Mouse (Mus musculus): Measurements from ENCODE around the gene Xlr5a.
"Not testable (repeated sequence)": the region's sequence is repeated elsewhere in the genome, so short reads cannot be mapped to it uniquely, and the experiment has no call there.

The Xlr5a gene

GRCm38 (mm10) chrX:73292876-73293275, at the start of gene Xlr5a, which contains the start of gene Xlr5c:
Xlr5a (minus strand) TSS chrX:73292976.
Xlr5c (minus strand) TSS chrX:73292976.
- not testable (repeated sequence) for DNase-seq (ENCODE audit: low read depth, low spot score)

GRCm38 (mm10) chrX:73342483-73342895, 49.7 kb upstream of the Xlr5a start, which contains the start of gene Zfp275:
Zfp275 (plus strand) TSS chrX:73342621.
- peak; percentile 88 for DNase-seq (ENCODE audit: low read depth, low spot score)

GRCm38 (mm10) chrX:73342068-73342467, 49.3 kb upstream of the Xlr5a start:
- DNase-seq (ENCODE audit: low read depth, low spot score) = no peak

GRCm38 (mm10) chrX:73341473-73341872, 48.7 kb upstream of the Xlr5a start:
- no peak for DNase-seq (ENCODE audit: low read depth, low spot score)

GRCm38 (mm10) chrX:73336740-73337139, 44.0 kb upstream of the Xlr5a start, which contains the start of gene Gm45015:
Gm45015 (minus strand) TSS chrX:73336840.
- no peak for DNase-seq (ENCODE audit: low read depth, low spot score)

GRCm38 (mm10) chrX:73333548-73333947, 40.8 kb upstream of the Xlr5a start:
- no peak for DNase-seq (ENCODE audit: low read depth, low spot score)

- DNase-seq (ENCODE audit: low read depth, low spot score) = no peak
Measured at GRCm38 (mm10) chrX:73327215-73327614, 34.4 kb upstream of the Xlr5a start.

GRCm38 (mm10) chrX:73321029-73321428, 28.3 kb upstream of the Xlr5a start:
- no peak for DNase-seq (ENCODE audit: low read depth, low spot score)

GRCm38 (mm10) chrX:73312522-73312921, 19.7 kb upstream of the Xlr5a start:
- peak; percentile 62 for DNase-seq (ENCODE audit: low read depth, low spot score)

GRCm38 (mm10) chrX:73295745-73296144, 3.0 kb upstream of the Xlr5a start:
- not testable (repeated sequence) for DNase-seq (ENCODE audit: low read depth, low spot score)

- DNase-seq (ENCODE audit: low read depth, low spot score) = not testable (repeated sequence)
Measured at GRCm38 (mm10) chrX:73265270-73265669, 27.5 kb downstream of the Xlr5a start, which contains the start of gene Xlr3c. Xlr3c (minus strand) TSS chrX:73265390.

- DNase-seq (ENCODE audit: low read depth, low spot score) = peak; percentile 36
Measured at GRCm38 (mm10) chrX:73262428-73262827, 30.3 kb downstream of the Xlr5a start.

GRCm38 (mm10) chrX:73242821-73243325, 49.9 kb downstream of the Xlr5a start, which contains the start of gene Xlr4c:
Xlr4c (minus strand) TSS chrX:73243130.
- DNase-seq (ENCODE audit: low read depth, low spot score) = not testable (repeated sequence)

- no peak for DNase-seq (ENCODE audit: low read depth, low spot score)
Measured at GRCm38 (mm10) chrX:73229288-73229687, 63.5 kb downstream of the Xlr5a start.

GRCm38 (mm10) chrX:73228606-73229214, 64.1 kb downstream of the Xlr5a start:
- peak; percentile 70 for DNase-seq (ENCODE audit: low read depth, low spot score)

- peak; percentile 94 for DNase-seq (ENCODE audit: low read depth, low spot score)
Measured at GRCm38 (mm10) chrX:73227914-73228605, 64.7 kb downstream of the Xlr5a start, which contains the start of gene F8a. F8a (plus strand) TSS chrX:73228291.

GRCm38 (mm10) chrX:73225365-73225764, 67.4 kb downstream of the Xlr5a start:
- no peak for DNase-seq (ENCODE audit: low read depth, low spot score)

GRCm38 (mm10) chrX:73213819-73214564, 78.8 kb downstream of the Xlr5a start, which contains the start of gene Xlr4b:
Xlr4b (plus strand) TSS chrX:73214333.
- not testable (repeated sequence) for DNase-seq (ENCODE audit: low read depth, low spot score)

- peak; percentile 27 for DNase-seq (ENCODE audit: low read depth, low spot score)
Measured at GRCm38 (mm10) chrX:73191934-73192333, 100.8 kb downstream of the Xlr5a start, which contains the start of gene Xlr3b. Xlr3b (plus strand) TSS chrX:73192207.

GRCm38 (mm10) chrX:73176889-73177288, 115.9 kb downstream of the Xlr5a start, which contains the start of gene Spin2d:
Spin2d (minus strand) TSS chrX:73176989.
- not testable (repeated sequence) for DNase-seq (ENCODE audit: low read depth, low spot score)

- not testable (repeated sequence) for DNase-seq (ENCODE audit: low read depth, low spot score)
Measured at GRCm38 (mm10) chrX:73149350-73149749, 143.4 kb downstream of the Xlr5a start, which contains the start of gene DXBay18. DXBay18 (minus strand) TSS chrX:73149450.

Measured in brain, adult 2 months (tissue).